Mouse (Mus musculus) G1E (cell line): ENCODE data around the gene Ptrh2.

Source experiments
- CTCF ChIP-seq: IDR thresholded peaks from 2 replicates; pipeline ENCODE4 v1.5.1; 2012; ENCODE audit warnings: low read depth, low read length, inconsistent platforms, mixed read lengths
- GATA1 ChIP-seq: IDR thresholded peaks from 2 replicates; pipeline ENCODE4 v1.6.1; 2012; ENCODE audit warnings: borderline replicate concordance, low read length, inconsistent platforms, mixed read lengths
- POLR2AphosphoS5 ChIP-seq: IDR thresholded peaks from 2 replicates; pipeline ENCODE4 v1.6.1; 2012; ENCODE audit warnings: low read depth, low read length, inconsistent platforms; ENCODE audit not compliant: insufficient replicate concordance
- TAL1 ChIP-seq: conservative IDR thresholded peaks from 2 replicates; pipeline ENCODE4 v1.6.1; 2012; ENCODE audit warnings: low read depth, low read length, inconsistent platforms, mixed read lengths

DNA sequence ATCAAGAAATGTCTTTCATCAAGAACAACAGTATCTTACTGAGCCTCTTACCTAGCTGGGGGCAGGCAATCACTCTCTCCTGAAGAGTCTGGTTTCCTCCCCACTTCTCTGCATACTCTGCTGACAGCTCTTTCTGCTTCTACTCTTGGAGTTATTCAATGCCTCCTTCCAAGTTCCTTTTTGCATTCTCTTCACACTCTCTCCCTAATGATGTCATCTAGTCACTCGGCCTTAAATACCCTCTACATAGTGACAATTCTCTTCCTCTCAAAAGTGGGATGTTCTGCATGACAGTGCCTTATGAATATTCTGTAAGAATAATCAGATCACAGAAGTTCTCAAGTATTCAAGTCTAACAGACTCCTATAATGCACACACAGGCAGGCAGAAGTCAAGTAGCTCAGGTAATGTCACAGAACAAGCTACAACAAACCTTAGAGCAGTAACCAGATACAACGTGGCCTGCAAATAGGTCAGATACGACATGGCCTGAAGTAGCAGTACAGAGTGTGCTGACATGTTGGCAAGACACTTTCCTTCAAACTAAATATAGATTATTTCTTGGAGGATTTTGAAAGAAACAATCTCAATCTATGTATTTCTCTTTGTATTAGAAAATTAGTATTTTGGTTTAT is 12.6 kb upstream of the Ptrh2 start:
- TF ChIP-seq CTCF (no peak), POLR2AphosphoS5 (no peak), TAL1 (no peak), GATA1 (no peak)
